Mouse (Mus musculus): ENCODE measurements around the gene Ccnl1. TPM values are rescaled to one million over a fixed set of nuclear protein-coding genes. Genes with fewer than 3 reads are reported as not detected.

The Ccnl1 gene
- polyA plus RNA-seq, 1 experiment: 117 TPM

DNA sequence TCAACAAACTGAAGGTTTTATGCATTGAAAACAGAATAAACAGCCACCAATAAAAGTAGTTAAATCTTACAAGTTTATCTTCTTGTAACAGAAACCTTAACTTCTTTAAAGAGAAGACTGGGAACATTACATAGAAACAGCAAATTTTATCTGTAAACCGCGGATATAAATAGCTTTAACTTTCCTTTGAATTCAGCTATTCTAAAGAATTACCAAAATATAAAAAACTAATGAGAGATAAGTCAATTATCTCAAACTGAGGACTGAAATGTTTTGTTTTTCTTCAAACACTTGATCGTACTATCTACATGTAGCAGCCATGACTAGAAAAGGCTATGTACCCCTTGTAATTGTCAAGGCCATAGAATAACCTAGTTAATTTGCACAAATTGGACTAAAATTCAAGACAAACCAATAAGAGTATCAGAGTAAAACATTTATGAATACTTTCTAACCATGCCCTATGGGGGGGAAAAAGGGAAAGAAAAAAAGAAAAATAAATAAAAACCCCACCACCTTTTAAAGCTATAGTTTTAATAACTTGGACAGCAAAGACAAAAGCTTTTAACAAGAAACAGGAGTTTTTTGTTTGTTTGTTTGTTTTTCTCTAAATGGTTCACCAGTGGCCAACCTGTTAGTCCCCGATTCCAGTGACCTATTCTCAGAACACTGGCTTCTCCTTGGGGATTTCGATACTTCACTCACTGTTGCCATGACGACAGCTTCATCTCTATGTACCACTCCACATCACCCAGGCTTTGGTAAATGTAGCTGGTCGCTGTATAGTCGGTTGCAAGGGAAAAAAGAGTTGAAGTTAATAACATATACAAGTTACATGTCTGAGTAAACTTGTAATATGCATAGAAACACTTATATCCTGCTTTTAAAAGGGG is 3.3 kb downstream of the Ccnl1 start:
- Histone ChIP-seq H3K36me3 (ENCODE audit: control insufficient read depth, insufficient read depth, low read length, poor library complexity, severe bottlenecking) (peaks cover 64% of the 10 kb centered on the region), H3K4me3 (ENCODE audit: low read depth, low read length) (no peak overlapping the region), H3K27ac (ENCODE audit: insufficient read depth, low read length) (no peak overlapping the region), H3K9ac (ENCODE audit: low read depth, poor library complexity, severe bottlenecking) (0 out of 2 replicates have a peak overlapping the region, but pooled peaks have one; percentile 23), H3K27me3 (ENCODE audit: control insufficient read depth, insufficient read depth, low read length, poor library complexity, severe bottlenecking) (no peaks in the 10 kb centered on the region), H3K4me1 (ENCODE audit: control insufficient read depth, insufficient read depth, low read length) (peaks cover 4% of the 10 kb centered on the region), H3K9me3 (replicated peaks; ENCODE audit: control insufficient read depth, insufficient read depth, low read length, poor library complexity, severe bottlenecking) (no peaks in the 10 kb centered on the region)
- TF ChIP-seq CTCF (IDR thresholded peaks at IDR 0.05; ENCODE audit: low read depth, low read length) (no peak), EP300 (IDR thresholded peaks at IDR 0.05; ENCODE audit: insufficient read depth, low read depth, low read length) (no peak), POLR2A (IDR thresholded peaks at IDR 0.05; ENCODE audit: insufficient read depth, low read length) (no peak)

DNA sequence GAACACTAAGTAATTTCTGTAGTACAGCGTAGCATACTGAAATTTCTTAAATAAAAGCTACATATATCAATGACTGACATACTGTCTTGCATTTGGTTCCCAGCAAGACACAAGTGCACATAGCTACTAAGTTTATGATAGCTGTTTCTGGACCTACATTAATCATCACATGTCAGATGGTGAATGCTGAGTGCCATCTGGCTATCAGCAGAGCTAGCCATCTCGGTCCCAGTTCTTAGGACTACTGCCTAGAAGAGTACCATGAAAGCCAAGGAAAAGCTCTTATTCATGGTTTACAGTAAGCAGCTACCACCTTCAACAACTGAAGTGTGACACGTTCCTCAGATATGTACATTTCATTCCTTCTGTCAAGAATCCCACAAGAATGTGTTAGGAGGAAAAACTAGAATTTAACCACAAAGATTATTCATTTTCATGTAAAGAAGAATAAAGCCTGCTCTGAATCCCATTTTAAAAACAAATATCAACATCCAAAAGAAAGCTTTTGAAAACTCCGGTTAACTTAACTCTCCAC is 7.2 kb downstream of the Ccnl1 start:
- Histone ChIP-seq H3K4me3 (ENCODE audit: low read depth, low read length) (no peak overlapping the region), H3K9ac (ENCODE audit: low read depth, poor library complexity, severe bottlenecking) (no peak overlapping the region), H3K9me3 (replicated peaks; ENCODE audit: control insufficient read depth, insufficient read depth, low read length, poor library complexity, severe bottlenecking) (no peaks in the 10 kb centered on the region), H3K4me1 (ENCODE audit: control insufficient read depth, insufficient read depth, low read length) (peaks cover 3% of the 10 kb centered on the region), H3K27me3 (ENCODE audit: control insufficient read depth, insufficient read depth, low read length, poor library complexity, severe bottlenecking) (no peaks in the 10 kb centered on the region), H3K36me3 (ENCODE audit: control insufficient read depth, insufficient read depth, low read length, poor library complexity, severe bottlenecking) (peaks cover 83% of the 10 kb centered on the region), H3K27ac (ENCODE audit: insufficient read depth, low read length) (no peak overlapping the region)
- no peak for TF ChIP-seq EP300 (IDR thresholded peaks at IDR 0.05; ENCODE audit: insufficient read depth, low read depth, low read length)
- TF ChIP-seq POLR2A (IDR thresholded peaks at IDR 0.05; ENCODE audit: insufficient read depth, low read length): no peak
- no peak for TF ChIP-seq CTCF (IDR thresholded peaks at IDR 0.05; ENCODE audit: low read depth, low read length)

DNA sequence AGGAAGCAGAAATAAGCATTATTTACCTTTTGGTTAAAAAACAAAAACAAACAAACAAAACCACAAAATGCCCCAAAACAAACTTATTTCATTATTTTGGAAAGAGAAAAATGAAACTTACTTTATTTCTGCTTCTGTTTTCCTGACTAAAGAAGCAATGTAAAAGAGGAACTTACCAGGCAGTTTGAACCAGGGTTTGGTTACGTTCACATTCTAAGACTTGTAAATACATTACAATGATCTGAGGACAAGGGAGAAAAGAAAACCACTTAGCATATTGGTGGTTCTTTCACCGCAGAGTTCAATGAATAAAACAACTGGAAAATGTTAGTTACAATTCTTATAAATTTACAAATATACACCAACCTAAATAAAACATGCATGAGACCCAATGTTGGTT is 7.7 kb downstream of the Ccnl1 start:
- peaks cover 85% of the 10 kb centered on the region for H3K36me3 ChIP-seq (ENCODE audit: control insufficient read depth, insufficient read depth, low read length, poor library complexity, severe bottlenecking)
- H3K27me3 ChIP-seq (ENCODE audit: control insufficient read depth, insufficient read depth, low read length, poor library complexity, severe bottlenecking): no peaks in the 10 kb centered on the region
- no peaks in the 10 kb centered on the region for H3K9me3 ChIP-seq (replicated peaks; ENCODE audit: control insufficient read depth, insufficient read depth, low read length, poor library complexity, severe bottlenecking)
- no peak overlapping the region for H3K27ac ChIP-seq (ENCODE audit: insufficient read depth, low read length)
- H3K4me1 ChIP-seq (ENCODE audit: control insufficient read depth, insufficient read depth, low read length): peaks cover 1% of the 10 kb centered on the region
- no peak for TF ChIP-seq EP300 (IDR thresholded peaks at IDR 0.05; ENCODE audit: insufficient read depth, low read depth, low read length)
- no peak for TF ChIP-seq CTCF (IDR thresholded peaks at IDR 0.05; ENCODE audit: low read depth, low read length)
- TF ChIP-seq POLR2A (IDR thresholded peaks at IDR 0.05; ENCODE audit: insufficient read depth, low read length): no peak
- no peak overlapping the region for H3K4me3 ChIP-seq (ENCODE audit: low read depth, low read length)
- no peak overlapping the region for H3K9ac ChIP-seq (ENCODE audit: low read depth, poor library complexity, severe bottlenecking)

- H3K9me3 ChIP-seq (replicated peaks; ENCODE audit: control insufficient read depth, insufficient read depth, low read length, poor library complexity, severe bottlenecking): no peaks in the 10 kb centered on the region
- no peak overlapping the region for H3K4me3 ChIP-seq (ENCODE audit: low read depth, low read length)
- no peak overlapping the region for H3K27ac ChIP-seq (ENCODE audit: insufficient read depth, low read length)
- H3K27me3 ChIP-seq (ENCODE audit: control insufficient read depth, insufficient read depth, low read length, poor library complexity, severe bottlenecking): no peaks in the 10 kb centered on the region
- H3K9ac ChIP-seq (ENCODE audit: low read depth, poor library complexity, severe bottlenecking): no peak overlapping the region
- H3K36me3 ChIP-seq (ENCODE audit: control insufficient read depth, insufficient read depth, low read length, poor library complexity, severe bottlenecking): peaks cover 55% of the 10 kb centered on the region
- H3K4me1 ChIP-seq (ENCODE audit: control insufficient read depth, insufficient read depth, low read length): peaks cover 1% of the 10 kb centered on the region
- no peak for TF ChIP-seq EP300 (IDR thresholded peaks at IDR 0.05; ENCODE audit: insufficient read depth, low read depth, low read length)
- TF ChIP-seq CTCF (IDR thresholded peaks at IDR 0.05; ENCODE audit: low read depth, low read length): no peak
- no peak for TF ChIP-seq POLR2A (IDR thresholded peaks at IDR 0.05; ENCODE audit: insufficient read depth, low read length)
Measured at GRCm38 (mm10) chr3:65945277-65945932, 12.6 kb downstream of the Ccnl1 start.

DNA sequence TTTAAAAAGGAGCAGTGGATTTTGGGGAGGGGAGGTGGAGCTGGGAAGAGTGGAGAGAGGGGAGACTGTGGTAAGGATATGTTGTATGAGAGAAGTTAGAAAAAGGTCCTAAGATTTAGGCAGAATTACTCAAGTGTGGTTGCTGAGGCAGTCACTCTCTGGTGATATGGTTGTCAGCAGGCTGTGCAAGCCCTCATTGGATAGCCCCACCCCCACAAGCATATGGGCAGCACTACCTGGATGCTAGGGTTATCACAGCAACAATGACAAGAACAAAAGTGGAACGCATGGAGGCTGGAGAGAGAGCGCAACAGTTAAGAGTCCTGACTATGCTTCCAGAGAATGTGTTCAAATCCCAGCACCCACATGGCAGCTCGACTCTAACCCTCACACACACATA is 13.3 kb downstream of the Ccnl1 start:
- Histone ChIP-seq H3K4me1 (ENCODE audit: control insufficient read depth, insufficient read depth, low read length) (no peaks in the 10 kb centered on the region), H3K4me3 (ENCODE audit: low read depth, low read length) (no peak overlapping the region), H3K27ac (ENCODE audit: insufficient read depth, low read length) (no peak overlapping the region), H3K9me3 (replicated peaks; ENCODE audit: control insufficient read depth, insufficient read depth, low read length, poor library complexity, severe bottlenecking) (no peaks in the 10 kb centered on the region), H3K27me3 (ENCODE audit: control insufficient read depth, insufficient read depth, low read length, poor library complexity, severe bottlenecking) (no peaks in the 10 kb centered on the region), H3K36me3 (ENCODE audit: control insufficient read depth, insufficient read depth, low read length, poor library complexity, severe bottlenecking) (peaks cover 49% of the 10 kb centered on the region), H3K9ac (ENCODE audit: low read depth, poor library complexity, severe bottlenecking) (no peak overlapping the region)
- TF ChIP-seq EP300 (IDR thresholded peaks at IDR 0.05; ENCODE audit: insufficient read depth, low read depth, low read length): no peak
- TF ChIP-seq CTCF (IDR thresholded peaks at IDR 0.05; ENCODE audit: low read depth, low read length): no peak
- TF ChIP-seq POLR2A (IDR thresholded peaks at IDR 0.05; ENCODE audit: insufficient read depth, low read length): no peak
